Mouse (Mus musculus) MEL (cell line): ENCODE results near the gene Tuba1b. TPM values are rescaled to one million over a fixed set of nuclear protein-coding genes. Genes with fewer than 3 reads are reported as not detected.

ENCODE experiments used
- DNase-seq: peaks from one replicate; pipeline ENCODE4 v3.0.0; 2011; ENCODE audit warnings: low read depth, low spot score
- H3K27ac ChIP-seq: 2 replicates; pipeline ENCODE4 v1.5.1; 2012; ENCODE audit warnings: low read depth, mild to moderate bottlenecking, control low read depth, low read length, moderate library complexity; ENCODE audit not compliant: control insufficient read depth
- H3K27me3 ChIP-seq, 2 experiments: fragments of 150-350 bp in 1 of 2; sonication (generic) in 1 of 2; 2 replicates each; pipeline ENCODE4 v1.6.1; 2012; ENCODE audit warnings: low read length in 2 of 2, mild to moderate bottlenecking in 2 of 2, improper control_type of control experiment in 1 of 2, moderate library complexity in 1 of 2; ENCODE audit not compliant: insufficient read depth in 2 of 2, control insufficient read depth in 1 of 2
- H3K36me3 ChIP-seq, 2 experiments: 2 replicates each; pipeline ENCODE4 v1.6.1; 2012 to 2014; ENCODE audit warnings: low read length in 2 of 2, improper control_type of control experiment in 1 of 2, inconsistent platforms in 1 of 2, mild to moderate bottlenecking in 1 of 2; ENCODE audit not compliant: insufficient read depth in 2 of 2, control insufficient read depth in 1 of 2
- H3K4me1 ChIP-seq, 2 experiments: fragments of 150-350 bp in 1 of 2; sonication (generic) in 1 of 2; 2 replicates each; pipeline ENCODE4 v1.6.1; 2012; ENCODE audit warnings: low read length in 2 of 2, improper control_type of control experiment in 1 of 2, mild to moderate bottlenecking in 1 of 2; ENCODE audit not compliant: insufficient read depth in 2 of 2, control insufficient read depth in 1 of 2
- H3K4me3 ChIP-seq, 2 experiments: fragments of 150-350 bp in 1 of 2; sonication (generic) in 1 of 2; 2 replicates each; pipeline ENCODE4 v1.5.1; 2012; ENCODE audit warnings: low read depth in 2 of 2, low read length in 2 of 2, mild to moderate bottlenecking in 2 of 2, moderate library complexity in 2 of 2, control low read depth in 1 of 2, improper control_type of control experiment in 1 of 2; ENCODE audit not compliant: control insufficient read depth in 1 of 2, insufficient read depth in 1 of 2
- H3K79me2 ChIP-seq: 2 replicates; pipeline ENCODE4 v1.6.1; 2012; ENCODE audit warnings: mild to moderate bottlenecking, low read length, moderate library complexity; ENCODE audit not compliant: control insufficient read depth, poor library complexity, insufficient read depth
- H3K9ac ChIP-seq: 2 replicates; pipeline ENCODE4 v1.6.1; 2012; ENCODE audit warnings: low read depth, mild to moderate bottlenecking, control low read depth, low read length, moderate library complexity; ENCODE audit not compliant: control insufficient read depth, poor library complexity, severe bottlenecking
- H3K9me3 ChIP-seq: fragments of 150-350 bp; sonication (generic); replicated peaks from 2 replicates; pipeline ENCODE4 v1.6.1; 2012; ENCODE audit warnings: mild to moderate bottlenecking, low read length, improper control_type of control experiment, moderate library complexity; ENCODE audit not compliant: insufficient read depth
- CHD1 ChIP-seq: IDR thresholded peaks from 2 replicates; pipeline ENCODE4 v1.6.1; 2012; ENCODE audit warnings: low read depth, mild to moderate bottlenecking, inconsistent platforms, low read length, improper control_type of control experiment
- CHD2 ChIP-seq: IDR thresholded peaks from 2 replicates; pipeline ENCODE4 v1.6.1; 2011; ENCODE audit warnings: low read length, improper control_type of control experiment
- ELF1 ChIP-seq: IDR thresholded peaks from 2 replicates; pipeline ENCODE4 v1.6.1; 2014; ENCODE audit warnings: low read depth, mild to moderate bottlenecking, inconsistent platforms, low read length, improper control_type of control experiment, moderate library complexity
- ETS1 ChIP-seq: IDR thresholded peaks from 2 replicates; pipeline ENCODE4 v1.6.1; 2012; ENCODE audit warnings: low read depth, mild to moderate bottlenecking, inconsistent platforms, low read length, improper control_type of control experiment, moderate library complexity
- GABPA ChIP-seq: IDR thresholded peaks from 2 replicates; pipeline ENCODE4 v1.6.1; 2012; ENCODE audit warnings: low read depth, mild to moderate bottlenecking, inconsistent platforms, low read length, improper control_type of control experiment, moderate library complexity
- GATA1 ChIP-seq: IDR thresholded peaks from 2 replicates; pipeline ENCODE4 v1.6.1; 2011; ENCODE audit warnings: low read depth, low read length, improper control_type of control experiment
- MAZ ChIP-seq: IDR thresholded peaks from 2 replicates; pipeline ENCODE4 v1.6.1; 2012; ENCODE audit warnings: low read depth, mild to moderate bottlenecking, inconsistent platforms, low read length, improper control_type of control experiment
- MEF2A ChIP-seq: IDR thresholded peaks from 2 replicates; pipeline ENCODE4 v1.6.1; 2014; ENCODE audit warnings: low read depth, mild to moderate bottlenecking, inconsistent platforms, low read length, improper control_type of control experiment; ENCODE audit not compliant: poor library complexity, insufficient replicate concordance, severe bottlenecking; ENCODE audit errors: extremely low read depth
- MYB ChIP-seq: IDR thresholded peaks from 2 replicates; pipeline ENCODE4 v1.6.1; 2011; ENCODE audit warnings: mild to moderate bottlenecking, low read depth, low read length, improper control_type of control experiment
- MYC ChIP-seq: IDR thresholded peaks from 2 replicates; pipeline ENCODE4 v1.6.1; 2011; ENCODE audit warnings: low read depth, mild to moderate bottlenecking, low read length, improper control_type of control experiment, moderate library complexity
- POLR2A ChIP-seq, 2 experiments: IDR thresholded peaks; 2 replicates each; pipeline ENCODE4 v1.6.1; 2011 to 2012; ENCODE audit warnings: low read length in 2 of 2, mild to moderate bottlenecking in 2 of 2, control low read depth in 1 of 2, improper control_type of control experiment in 1 of 2, low read depth in 1 of 2, moderate library complexity in 1 of 2; ENCODE audit not compliant: control insufficient read depth in 1 of 2, insufficient read depth in 1 of 2, poor library complexity in 1 of 2
- POLR2AphosphoS2 ChIP-seq: IDR thresholded peaks from 2 replicates; pipeline ENCODE4 v1.6.1; 2011; ENCODE audit warnings: low read length, improper control_type of control experiment
- POLR2AphosphoS5 ChIP-seq: IDR thresholded peaks from 2 replicates; pipeline ENCODE4 v1.6.1; 2012; ENCODE audit warnings: low read depth, borderline replicate concordance, mild to moderate bottlenecking, inconsistent platforms, low read length, moderate library complexity, mixed read lengths
- RAD21 ChIP-seq: IDR thresholded peaks from 2 replicates; pipeline ENCODE4 v1.6.1; 2011; ENCODE audit warnings: mild to moderate bottlenecking, low read depth, low read length, improper control_type of control experiment
- RCOR1 ChIP-seq: IDR thresholded peaks from 2 replicates; pipeline ENCODE4 v1.6.1; 2012; ENCODE audit warnings: low read depth, mild to moderate bottlenecking, inconsistent platforms, low read length, improper control_type of control experiment
- SMC3 ChIP-seq: IDR thresholded peaks from 2 replicates; pipeline ENCODE4 v1.6.1; 2011; ENCODE audit warnings: low read depth, low read length, improper control_type of control experiment
- TCF12 ChIP-seq: IDR thresholded peaks from 2 replicates; pipeline ENCODE4 v1.6.1; 2014; ENCODE audit warnings: low read depth, mild to moderate bottlenecking, inconsistent platforms, low read length, improper control_type of control experiment, moderate library complexity
- UBTF ChIP-seq: IDR thresholded peaks from 2 replicates; pipeline ENCODE4 v1.6.1; 2012; ENCODE audit warnings: low read depth, mild to moderate bottlenecking, inconsistent platforms, low read length, improper control_type of control experiment, moderate library complexity, borderline replicate concordance; ENCODE audit not compliant: insufficient read depth
- ZC3H11A ChIP-seq: IDR thresholded peaks from 2 replicates; pipeline ENCODE4 v1.6.1; 2012; ENCODE audit warnings: low read depth, mild to moderate bottlenecking, inconsistent platforms, low read length, improper control_type of control experiment
- ZKSCAN1 ChIP-seq: IDR thresholded peaks from 2 replicates; pipeline ENCODE4 v1.6.1; 2012; ENCODE audit warnings: low read depth, mild to moderate bottlenecking, inconsistent platforms, low read length, improper control_type of control experiment, moderate library complexity
- polyA plus RNA-seq, 2 experiments: library from polyadenylated mRNA; stranded (reverse) in 1 of 2; unstranded in 1 of 2; fragments of >175 nt in 1 of 2; fragments of >200 nt in 1 of 2; gene quantifications; 2 replicates each; pipeline versions ENCODE4 v1.2.1 to v1.2.4; 2012; ENCODE audit warnings: low replicate concordance in 2 of 2, low read depth in 1 of 2; ENCODE audit not compliant: insufficient read length in 2 of 2, insufficient read depth in 1 of 2, missing spikeins in 1 of 2
- total RNA-seq: library from RNA; depleted of rRNA; stranded (reverse); fragments of 300-350 nt; gene quantifications from 2 replicates; pipeline ENCODE4 v1.2.3, GENCODE M21; 2012

Tuba1b gene
- total and polyA plus RNA-seq, 3 experiments, result 1,577 to 1,861 TPM; not detected in 1

- Histone ChIP-seq H3K4me3 (no peak overlapping the region), H3K36me3 (peaks cover 0 to 9% of the 10 kb centered on the region in 2 experiments; a peak in 2 of 4 replicates), H3K9ac (no peak overlapping the region), H3K27me3 (peaks cover 0 to 3% of the 10 kb centered on the region in 2 experiments; a peak in 1 of 4 replicates), H3K4me1 (peaks cover 5 to 16% of the 10 kb centered on the region in 2 experiments), H3K9me3 (no peaks in the 10 kb centered on the region), H3K27ac (no peak overlapping the region), H3K79me2 (no peaks in the 10 kb centered on the region; the same call in 1 of the 2 replicates)
- TF ChIP-seq SMC3 (no peak), UBTF (no peak), CHD1 (no peak), TCF12 (no peak)
- no peak for DNase-seq
These were observed 50.3 kb downstream of the Tuba1b start for GRCm38 (mm10) chr15:98884106-98884505.

- Histone ChIP-seq H3K4me1 (peaks cover 5 to 16% of the 10 kb centered on the region in 2 experiments), H3K9me3 (no peaks in the 10 kb centered on the region), H3K9ac (no peak overlapping the region), H3K27ac (no peak overlapping the region), H3K27me3 (0 out of 4 replicates have a peak, but pooled peaks cover 0 to 3% of the 10 kb centered on the region in 2 experiments), H3K36me3 (peaks cover 0 to 9% of the 10 kb centered on the region in 2 experiments; a peak in 2 of 4 replicates), H3K79me2 (no peaks in the 10 kb centered on the region; the same call in 1 of the 2 replicates), H3K4me3 (no peak overlapping the region)
- no peak for DNase-seq
- TF ChIP-seq POLR2A (IDR thresholded peaks at IDR 0.05; ENCODE audit: control insufficient read depth in 1 of 2, insufficient read depth in 1 of 2, low read depth in 1 of 2, low read length in 2 of 2, poor library complexity in 1 of 2), result no peak
- no peak for TF ChIP-seq RCOR1
- no peak for TF ChIP-seq MYB
- no peak for TF ChIP-seq SMC3
- no peak for TF ChIP-seq RAD21
- no peak for TF ChIP-seq GABPA
- TF ChIP-seq UBTF, result no peak
- no peak for TF ChIP-seq POLR2AphosphoS2
- TF ChIP-seq CHD2, result no peak
- TF ChIP-seq GATA1, result no peak
- no peak for TF ChIP-seq POLR2AphosphoS5
- no peak for TF ChIP-seq ZC3H11A
- no peak for TF ChIP-seq MAZ
- no peak for TF ChIP-seq ETS1
- TF ChIP-seq ZKSCAN1, result no peak
- no peak for TF ChIP-seq CHD1
- no peak for TF ChIP-seq MYC
- no peak for TF ChIP-seq MEF2A
- no peak for TF ChIP-seq ELF1
These were observed 50.7 kb downstream of the Tuba1b start for GRCm38 (mm10) chr15:98883661-98884060.
